Mouse (Mus musculus) CH12.LX (cell line): Measurements from ENCODE around the gene Pyroxd1.

Experiments
- BHLHE40 ChIP-seq: IDR thresholded peaks from 2 replicates; pipeline ENCODE4 v1.6.1; 2011; ENCODE audit warnings: mild to moderate bottlenecking, low read depth, low read length, improper control_type of control experiment
- CHD2 ChIP-seq: IDR thresholded peaks from 2 replicates; pipeline ENCODE4 v1.6.1; 2011; ENCODE audit warnings: low read length, improper control_type of control experiment
- CTCF ChIP-seq, 2 experiments: IDR thresholded peaks in 1 of 2; conservative IDR thresholded peaks in 1 of 2; 2 replicates each; pipeline ENCODE4 v1.5.1; 2011 to 2012; ENCODE audit warnings: low read depth in 2 of 2, low read length in 2 of 2, improper control_type of control experiment in 1 of 2, inconsistent platforms in 1 of 2, mild to moderate bottlenecking in 1 of 2, moderate library complexity in 1 of 2
- E2F4 ChIP-seq: IDR thresholded peaks from 2 replicates; pipeline ENCODE4 v1.6.1; 2011; ENCODE audit warnings: low read depth, low read length, improper control_type of control experiment; ENCODE audit not compliant: insufficient replicate concordance
- ELF1 ChIP-seq: IDR thresholded peaks from 2 replicates; pipeline ENCODE4 v1.6.1; 2014; ENCODE audit warnings: low read depth, mild to moderate bottlenecking, inconsistent platforms, low read length, improper control_type of control experiment
- GABPA ChIP-seq: IDR thresholded peaks from 2 replicates; pipeline ENCODE4 v1.6.1; 2012; ENCODE audit warnings: low read depth, low read length, improper control_type of control experiment, inconsistent platforms; ENCODE audit not compliant: insufficient replicate concordance
- MYC ChIP-seq: IDR thresholded peaks from 2 replicates; pipeline ENCODE4 v1.6.1; 2011; ENCODE audit warnings: low read depth, mild to moderate bottlenecking, improper control_type of control experiment, low read length
- NELFE ChIP-seq: IDR thresholded peaks from 2 replicates; pipeline ENCODE4 v1.6.1; 2011; ENCODE audit warnings: low read depth, low read length, improper control_type of control experiment
- POLR2A ChIP-seq: IDR thresholded peaks from 2 replicates; pipeline ENCODE4 v1.6.1; 2011; ENCODE audit warnings: low read depth, mild to moderate bottlenecking, improper control_type of control experiment, low read length
- TBP ChIP-seq: conservative IDR thresholded peaks from 2 replicates; pipeline ENCODE4 v1.6.1; 2011; ENCODE audit warnings: low read depth, low read length, improper control_type of control experiment
- TCF12 ChIP-seq: IDR thresholded peaks from 2 replicates; pipeline ENCODE4 v1.6.1; 2014; ENCODE audit warnings: low read depth, mild to moderate bottlenecking, inconsistent platforms, low read length, improper control_type of control experiment
- ZC3H11A ChIP-seq: IDR thresholded peaks from 2 replicates; pipeline ENCODE4 v1.6.1; 2012; ENCODE audit warnings: low read depth, mild to moderate bottlenecking, inconsistent platforms, low read length, improper control_type of control experiment
- ZKSCAN1 ChIP-seq: IDR thresholded peaks from 2 replicates; pipeline ENCODE4 v1.6.1; 2012; ENCODE audit warnings: low read depth, inconsistent platforms, low read length, improper control_type of control experiment, borderline replicate concordance
- ZMIZ1 ChIP-seq: IDR thresholded peaks from 2 replicates; pipeline ENCODE4 v1.6.1; 2012; ENCODE audit warnings: low read depth, mild to moderate bottlenecking, inconsistent platforms, low read length, improper control_type of control experiment

- TF ChIP-seq BHLHE40: no peak
- no peak for TF ChIP-seq ZMIZ1
- no peak for TF ChIP-seq ELF1
- no peak for TF ChIP-seq MYC
- no peak for TF ChIP-seq ZKSCAN1
- no peak for TF ChIP-seq ZC3H11A
- no peak for TF ChIP-seq GABPA
- TF ChIP-seq CHD2: no peak
- TF ChIP-seq POLR2A: no peak
- TF ChIP-seq TCF12: no peak
- TF ChIP-seq TBP: no peak
- no peak for TF ChIP-seq NELFE
- no peak for TF ChIP-seq E2F4
- TF ChIP-seq CTCF (conservative IDR thresholded peaks at IDR 0.05 in 1 of 2, IDR thresholded peaks at IDR 0.05 in 1 of 2; ENCODE audit: low read depth in 2 of 2, low read length in 2 of 2): no peak
These were observed 34.5 kb downstream of the Pyroxd1 start for GRCm38 (mm10) chr6:142379961-142380360.
